ENCODE assay signal across 8 mouse cellular contexts in genomic region chr1:157443026-157443722, GRCm38 (mm10). TPM values are rescaled to one million over a fixed set of nuclear protein-coding genes. Genes with fewer than 3 reads are reported as not detected.
DNase-seq lines count a peak whose midpoint lies in the region; ATAC-seq lines count a peak whose summit lies in the region.

No protein-coding gene starts in this region.

- H3K9ac ChIP-seq in embryonic facial prominence, embryonic 14.5 days (ENCODE audit: low read depth, low read length) = no peak overlapping the region

- H3K27ac ChIP-seq in embryonic facial prominence, embryonic 14.5 days (replicated peaks; ENCODE audit: low read depth, low read length) = 0 out of 2 replicates have a peak overlapping the region, but pooled peaks have one; percentile 31

- peak; percentile 16; the same call in 1 of the 2 replicates for ATAC-seq in embryonic facial prominence, embryonic 14.5 days (ENCODE audit: low read depth)

- peak; percentile 76 for DNase-seq in brain, adult 2 months (ENCODE audit: low read depth, low spot score)
- peak; percentile 43 for DNase-seq in embryonic facial prominence, embryonic 14.5 days (ENCODE audit: low spot score)
- DNase-seq in heart, postnatal 10 days = peak; percentile 73 to 82
- peak; percentile 49 to 74 for DNase-seq in kidney, postnatal 36 days
- DNase-seq in lung, postnatal 10 days = peak; percentile 58
- DNase-seq in right cerebral cortex, postnatal 25 days = peak; percentile 46
- DNase-seq in thymus, postnatal 36 days = no peak
- DNase-seq in ovary, adult 18-20 months (ENCODE audit: low spot score) = no peak

- H3K4me3 ChIP-seq in embryonic facial prominence, embryonic 14.5 days (ENCODE audit: low read depth, low read length) = no peak overlapping the region

- H3K27me3 ChIP-seq in embryonic facial prominence, embryonic 14.5 days (replicated peaks; ENCODE audit: control insufficient read depth, insufficient read depth, low read length) = peaks cover 6% of the 10 kb centered on the region; the same call in 1 of the 2 replicates

- no peaks in the 10 kb centered on the region for H3K9me3 ChIP-seq in embryonic facial prominence, embryonic 14.5 days (ENCODE audit: control insufficient read depth, low read length)

- no peaks in the 10 kb centered on the region for H3K36me3 ChIP-seq in embryonic facial prominence, embryonic 14.5 days (ENCODE audit: control insufficient read depth, insufficient read depth, low read length)

- peaks cover 13% of the 10 kb centered on the region for H3K4me1 ChIP-seq in embryonic facial prominence, embryonic 14.5 days (ENCODE audit: control insufficient read depth, insufficient read depth, low read length)

- 18% methylated on average over 14 of the region's 14 CpGs for WGBS in embryonic facial prominence, embryonic 14.5 days

- intact Hi-C loops in heart, postnatal 10 days (cut with DNase I) = no loop called here

- peak overlapping the region; percentile 44 for H3K4me2 ChIP-seq in embryonic facial prominence, embryonic 14.5 days (ENCODE audit: low read depth, low read length)

RNA-seq across cellular contexts. Expression of gene Cryzl2, which starts 15.2 kb away (rescaled TPM):
- polyA plus RNA-seq in embryonic facial prominence, embryonic 14.5 days (2014; fragmentation: Nextera tagmentation; extraction: Ambion mirVana) = 13.4 and 13.6 TPM in 2 replicates
- total RNA-seq in heart, postnatal 10 days (2021) = 10 to 100 TPM; 15.4 to 17.4 TPM

RNA-seq across cellular contexts. Expression of gene Rasal2, which starts 30.8 kb away (rescaled TPM):
- polyA plus RNA-seq in embryonic facial prominence, embryonic 14.5 days (2014; fragmentation: Nextera tagmentation; extraction: Ambion mirVana) = 12.9 and 14.8 TPM in 2 replicates
- total RNA-seq in heart, postnatal 10 days (2021) = 10 to 100 TPM; 33.3 to 34.2 TPM

Comparison
In these comparisons a context has a peak if more than half of its experiments do, and no peak if none do; other contexts are left out.
1. DNase-seq: peak in brain, adult 2 months (single experiment), embryonic facial prominence, embryonic 14.5 days (single experiment), heart, postnatal 10 days (2 of 2), kidney, postnatal 36 days (2 of 2), lung, postnatal 10 days (single experiment) and right cerebral cortex, postnatal 25 days (single experiment); none in thymus, postnatal 36 days (0 of 2) and ovary, adult 18-20 months (single experiment).